Mouse (Mus musculus): ENCODE data around the gene Tex35. TPM values are rescaled to one million over a fixed set of nuclear protein-coding genes. Genes with fewer than 3 reads are reported as not detected.

Gene Tex35
- polyA plus RNA-seq (2015; fragmentation: Nextera tagmentation; extraction: Ambion mirVana) = not detected in 2 replicates

DNA sequence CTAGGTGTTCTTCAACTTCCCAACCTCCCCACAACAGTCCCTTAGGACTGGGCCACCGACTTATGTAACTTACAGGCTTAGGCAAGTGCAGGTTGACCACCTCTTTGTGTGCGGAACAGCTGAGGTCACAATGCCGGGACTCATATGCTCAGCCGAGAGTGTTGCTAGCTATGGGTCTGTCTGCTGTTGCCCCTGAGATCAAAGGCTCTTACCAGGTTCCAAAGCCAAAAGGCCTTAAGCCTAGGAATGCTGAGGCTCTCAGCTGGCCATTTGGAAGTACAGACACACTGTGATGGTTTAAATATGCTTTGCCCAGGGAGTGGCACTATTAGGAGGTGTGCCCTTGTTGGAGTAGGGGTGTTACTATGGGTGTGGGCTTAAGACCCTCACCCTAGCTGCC, at the start of gene Tex35:
Gene Tex35, minus strand, starts transcription at position 101 of the 400 bp plus-strand sequence.
- WGBS = 88% methylated on average over 4 of the region's 4 CpGs
- H3K4me3 ChIP-seq (ENCODE audit: low read length) = no peak within 1 kb of the TSS
- no peak for ATAC-seq
- H3K27me3 ChIP-seq (replicated peaks; ENCODE audit: control insufficient read depth, insufficient read depth, low read length) = no peaks in the 10 kb centered on the region
- H3K9ac ChIP-seq (ENCODE audit: low read depth, low read length) = no peak within 1 kb of the TSS
- H3K9me3 ChIP-seq (ENCODE audit: control insufficient read depth, low read length) = no peaks in the 10 kb centered on the region
- H3K4me2 ChIP-seq (ENCODE audit: low read depth, low read length) = no peak within 1 kb of the TSS
- H3K4me1 ChIP-seq (ENCODE audit: control insufficient read depth, insufficient read depth, low read length) = no peaks in the 10 kb centered on the region
- no peaks in the 10 kb centered on the region for H3K36me3 ChIP-seq (ENCODE audit: control insufficient read depth, insufficient read depth, low read length)
- H3K27ac ChIP-seq (ENCODE audit: low read length) = no peak within 1 kb of the TSS

- H3K9ac ChIP-seq (ENCODE audit: low read depth, low read length) = no peak overlapping the region
- H3K27me3 ChIP-seq (replicated peaks; ENCODE audit: control insufficient read depth, insufficient read depth, low read length) = no peaks in the 10 kb centered on the region
- H3K9me3 ChIP-seq (ENCODE audit: control insufficient read depth, low read length) = no peaks in the 10 kb centered on the region
- H3K36me3 ChIP-seq (ENCODE audit: control insufficient read depth, insufficient read depth, low read length) = no peaks in the 10 kb centered on the region
- no peak overlapping the region for H3K4me3 ChIP-seq (ENCODE audit: low read length)
- no peak for ATAC-seq
- H3K4me1 ChIP-seq (ENCODE audit: control insufficient read depth, insufficient read depth, low read length) = no peaks in the 10 kb centered on the region
- H3K4me2 ChIP-seq (ENCODE audit: low read depth, low read length) = no peak overlapping the region
- H3K27ac ChIP-seq (ENCODE audit: low read length) = no peak overlapping the region
Observed at GRCm38 (mm10) chr1:157153781-157154180, 45.3 kb upstream of the Tex35 start.

- Histone ChIP-seq H3K9ac (ENCODE audit: low read depth, low read length) (no peak overlapping the region), H3K4me1 (ENCODE audit: control insufficient read depth, insufficient read depth, low read length) (no peaks in the 10 kb centered on the region), H3K27ac (ENCODE audit: low read length) (no peak overlapping the region), H3K4me3 (ENCODE audit: low read length) (no peak overlapping the region), H3K4me2 (ENCODE audit: low read depth, low read length) (no peak overlapping the region), H3K27me3 (replicated peaks; ENCODE audit: control insufficient read depth, insufficient read depth, low read length) (no peaks in the 10 kb centered on the region), H3K9me3 (ENCODE audit: control insufficient read depth, low read length) (no peaks in the 10 kb centered on the region), H3K36me3 (ENCODE audit: control insufficient read depth, insufficient read depth, low read length) (no peaks in the 10 kb centered on the region)
- WGBS = 52% methylated on average over 1 of the region's 1 CpGs
- no peak for ATAC-seq
Observed at GRCm38 (mm10) chr1:157150107-157150506, 41.6 kb upstream of the Tex35 start.

GRCm38 (mm10) chr1:157144621-157145020, 36.1 kb upstream of the Tex35 start:
- Histone ChIP-seq H3K9ac (ENCODE audit: low read depth, low read length) (no peak overlapping the region), H3K36me3 (ENCODE audit: control insufficient read depth, insufficient read depth, low read length) (no peaks in the 10 kb centered on the region), H3K27me3 (replicated peaks; ENCODE audit: control insufficient read depth, insufficient read depth, low read length) (no peaks in the 10 kb centered on the region), H3K4me3 (ENCODE audit: low read length) (no peak overlapping the region), H3K4me2 (ENCODE audit: low read depth, low read length) (no peak overlapping the region), H3K4me1 (ENCODE audit: control insufficient read depth, insufficient read depth, low read length) (no peaks in the 10 kb centered on the region), H3K9me3 (ENCODE audit: control insufficient read depth, low read length) (no peaks in the 10 kb centered on the region), H3K27ac (ENCODE audit: low read length) (no peak overlapping the region)
- no peak for ATAC-seq
- 93% methylated on average over 3 of the region's 3 CpGs for WGBS

DNA sequence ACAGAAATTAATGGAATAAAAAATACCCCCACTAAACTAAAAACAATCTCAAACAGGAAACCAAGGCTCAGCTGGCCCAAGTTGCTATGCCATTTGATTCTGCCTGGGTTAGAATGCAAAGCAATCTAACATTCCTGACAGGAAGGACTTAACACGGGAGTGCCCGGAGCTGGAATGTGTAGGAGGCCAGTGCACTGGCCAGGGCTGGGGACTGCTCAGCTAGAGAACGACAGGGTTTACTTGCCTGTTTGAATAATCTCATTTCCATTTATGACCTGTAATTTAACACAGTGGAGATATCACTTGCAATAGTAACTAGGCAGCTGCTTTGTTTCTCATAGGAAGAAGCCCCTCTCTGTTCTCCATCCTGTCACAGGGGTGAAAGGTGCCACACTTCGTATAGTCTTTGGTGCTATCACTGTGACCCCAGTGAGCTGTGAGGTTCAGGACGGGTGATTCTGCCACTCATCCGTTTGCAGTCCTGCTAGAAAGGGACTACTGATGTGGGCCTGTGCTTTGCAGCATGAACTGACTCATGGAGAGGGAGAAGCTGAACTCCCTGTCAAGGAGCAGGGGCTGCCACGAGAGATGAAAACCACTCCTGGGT, 34.9 kb upstream of the Tex35 start:
- peak; percentile 83 for ATAC-seq
- 25% methylated on average over 7 of the region's 7 CpGs for WGBS
- H3K27ac ChIP-seq (ENCODE audit: low read length) = no peak overlapping the region

GRCm38 (mm10) chr1:157141014-157141413, 32.5 kb upstream of the Tex35 start:
- H3K9ac ChIP-seq (ENCODE audit: low read depth, low read length) = no peak overlapping the region
- WGBS = 84% methylated on average over 3 of the region's 3 CpGs

More for the DNA sequence above, 34.9 kb upstream of the Tex35 start:
- Histone ChIP-seq H3K9me3 (ENCODE audit: control insufficient read depth, low read length) (no peaks in the 10 kb centered on the region), H3K9ac (ENCODE audit: low read depth, low read length) (no peak overlapping the region), H3K4me3 (ENCODE audit: low read length) (no peak overlapping the region), H3K4me1 (ENCODE audit: control insufficient read depth, insufficient read depth, low read length) (no peaks in the 10 kb centered on the region; the same call in 1 of the 2 replicates), H3K36me3 (ENCODE audit: control insufficient read depth, insufficient read depth, low read length) (no peaks in the 10 kb centered on the region), H3K27me3 (replicated peaks; ENCODE audit: control insufficient read depth, insufficient read depth, low read length) (no peaks in the 10 kb centered on the region), H3K4me2 (ENCODE audit: low read depth, low read length) (no peak overlapping the region)

GRCm38 (mm10) chr1:157137854-157138241, 29.4 kb upstream of the Tex35 start:
- no peaks in the 10 kb centered on the region for H3K9me3 ChIP-seq (ENCODE audit: control insufficient read depth, low read length)
- ATAC-seq = no peak
- no peak overlapping the region for H3K27ac ChIP-seq (ENCODE audit: low read length)
- 85% methylated on average over 1 of the region's 1 CpGs for WGBS
- H3K27me3 ChIP-seq (replicated peaks; ENCODE audit: control insufficient read depth, insufficient read depth, low read length) = no peaks in the 10 kb centered on the region
- H3K4me1 ChIP-seq (ENCODE audit: control insufficient read depth, insufficient read depth, low read length) = no peaks in the 10 kb centered on the region; the same call in 1 of the 2 replicates
- H3K36me3 ChIP-seq (ENCODE audit: control insufficient read depth, insufficient read depth, low read length) = no peaks in the 10 kb centered on the region
- H3K4me3 ChIP-seq (ENCODE audit: low read length) = no peak overlapping the region
- no peak overlapping the region for H3K9ac ChIP-seq (ENCODE audit: low read depth, low read length)
- no peak overlapping the region for H3K4me2 ChIP-seq (ENCODE audit: low read depth, low read length)

More at GRCm38 (mm10) chr1:157141014-157141413, 32.5 kb upstream of the Tex35 start:
- no peaks in the 10 kb centered on the region for H3K36me3 ChIP-seq (ENCODE audit: control insufficient read depth, insufficient read depth, low read length)
- H3K27me3 ChIP-seq (replicated peaks; ENCODE audit: control insufficient read depth, insufficient read depth, low read length) = no peaks in the 10 kb centered on the region
- H3K4me3 ChIP-seq (ENCODE audit: low read length) = no peak overlapping the region
- H3K27ac ChIP-seq (ENCODE audit: low read length) = no peak overlapping the region
- H3K4me2 ChIP-seq (ENCODE audit: low read depth, low read length) = no peak overlapping the region
- H3K9me3 ChIP-seq (ENCODE audit: control insufficient read depth, low read length) = no peaks in the 10 kb centered on the region
- no peaks in the 10 kb centered on the region; the same call in 1 of the 2 replicates for H3K4me1 ChIP-seq (ENCODE audit: control insufficient read depth, insufficient read depth, low read length)
- ATAC-seq = no peak

GRCm38 (mm10) chr1:157137132-157137853, 28.8 kb upstream of the Tex35 start:
- Histone ChIP-seq H3K4me3 (ENCODE audit: low read length) (no peak overlapping the region), H3K9me3 (ENCODE audit: control insufficient read depth, low read length) (no peaks in the 10 kb centered on the region), H3K27ac (ENCODE audit: low read length) (no peak overlapping the region), H3K9ac (ENCODE audit: low read depth, low read length) (no peak overlapping the region), H3K4me1 (ENCODE audit: control insufficient read depth, insufficient read depth, low read length) (no peaks in the 10 kb centered on the region; the same call in 1 of the 2 replicates), H3K36me3 (ENCODE audit: control insufficient read depth, insufficient read depth, low read length) (no peaks in the 10 kb centered on the region), H3K27me3 (replicated peaks; ENCODE audit: control insufficient read depth, insufficient read depth, low read length) (no peaks in the 10 kb centered on the region), H3K4me2 (ENCODE audit: low read depth, low read length) (no peak overlapping the region)
- WGBS = 82% methylated on average over 9 of the region's 9 CpGs
- 0 out of 2 replicates have a peak, but pooled peaks have one; percentile 23 for ATAC-seq

DNA sequence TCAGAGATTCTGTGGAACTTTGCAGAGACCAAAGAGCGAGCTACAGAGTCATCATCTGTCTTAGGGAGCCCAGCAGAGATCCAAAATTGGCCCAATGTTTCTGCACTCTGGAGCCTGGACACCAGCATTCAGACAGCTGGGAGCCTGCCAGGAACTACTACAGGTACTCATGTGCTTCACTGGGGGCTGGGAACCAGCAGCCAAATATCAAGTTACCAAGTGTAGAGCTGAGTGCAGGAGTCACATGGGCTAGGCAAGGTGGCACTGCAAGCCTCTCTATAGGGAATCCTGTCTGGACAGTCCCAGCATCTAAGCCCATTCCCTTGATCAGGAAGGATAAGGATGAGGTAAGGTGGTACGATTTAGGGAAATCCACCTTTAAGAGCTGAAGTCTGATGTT, 19.7 kb upstream of the Tex35 start:
- WGBS = 96% methylated on average over 2 of the region's 2 CpGs
- no peaks in the 10 kb centered on the region for H3K36me3 ChIP-seq (ENCODE audit: control insufficient read depth, insufficient read depth, low read length)
- no peak overlapping the region for H3K27ac ChIP-seq (ENCODE audit: low read length)
- no peak overlapping the region for H3K9ac ChIP-seq (ENCODE audit: low read depth, low read length)
- no peaks in the 10 kb centered on the region for H3K9me3 ChIP-seq (ENCODE audit: control insufficient read depth, low read length)
- H3K4me2 ChIP-seq (ENCODE audit: low read depth, low read length) = no peak overlapping the region
- no peak for ATAC-seq
- H3K27me3 ChIP-seq (replicated peaks; ENCODE audit: control insufficient read depth, insufficient read depth, low read length) = no peaks in the 10 kb centered on the region
- H3K4me3 ChIP-seq (ENCODE audit: low read length) = no peak overlapping the region
- H3K4me1 ChIP-seq (ENCODE audit: control insufficient read depth, insufficient read depth, low read length) = no peaks in the 10 kb centered on the region
